ENCODE assay signal across 8 mouse cellular contexts in the genomic region with DNA sequence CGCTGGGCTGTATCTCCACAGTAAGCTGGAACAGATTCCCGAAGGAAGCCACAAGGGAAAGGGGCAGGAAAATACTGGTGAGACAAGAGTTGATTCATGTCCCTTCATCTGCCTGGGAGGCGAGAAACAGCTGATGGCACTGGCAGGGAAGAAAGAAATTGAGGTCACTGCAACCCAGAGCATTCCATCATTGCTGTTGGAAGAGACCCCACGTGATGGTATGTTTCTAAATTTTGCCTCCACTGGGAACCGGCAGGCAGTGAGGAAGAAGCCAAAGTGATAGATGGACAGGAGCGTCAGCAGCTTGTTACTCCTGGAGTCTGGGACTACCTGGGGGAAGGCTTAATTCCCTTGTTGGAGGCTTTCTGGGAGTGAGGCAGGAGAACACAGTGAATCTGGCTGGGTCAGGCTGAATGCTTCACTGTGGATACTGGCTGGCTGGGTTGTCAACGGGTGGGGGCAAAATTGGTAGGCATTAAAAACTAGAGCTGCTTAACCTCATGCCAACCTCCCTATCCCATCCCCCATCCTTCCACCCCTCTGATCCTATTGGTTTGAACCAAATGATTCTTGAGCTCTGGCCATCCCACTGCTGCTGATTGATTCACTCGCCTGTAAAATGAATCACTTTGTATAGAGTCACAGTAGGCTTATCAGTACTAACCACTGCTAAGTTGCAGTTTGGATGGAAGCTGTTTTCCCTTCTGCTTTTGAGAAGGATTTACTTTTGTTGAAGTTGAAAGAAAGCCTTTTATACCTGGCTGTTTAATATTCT.
DNase-seq lines count a peak whose midpoint lies in the region; ATAC-seq and TF ChIP-seq lines count a peak whose summit lies in the region.
"Had no signal": no experiment of that assay in that cellular context is flagged by ENCODE, and none has a peak within 500 bp of the region (broad histone marks: within the 10 kb centered on the region; RNA-seq: fewer than 3 reads in every experiment).

No protein-coding gene starts in this region.

- H3K4me2 ChIP-seq in hindbrain, embryonic 16.5 days (ENCODE audit: low read length), result peak overlapping the region; percentile 64
- peak overlapping the region; percentile 85 for H3K4me2 ChIP-seq in midbrain, embryonic 16.5 days (ENCODE audit: low read length)
- H3K4me2 ChIP-seq: stomach, embryonic 15.5 days had no signal

- DNase-seq in NIH3T3 (ENCODE audit: low read depth), result peak; percentile 18
- peak; percentile 89 to 94 for DNase-seq in cerebellum, adult 2 months

- TF ChIP-seq CTCF in cerebellum, adult 2 months (IDR thresholded peaks at IDR 0.05; ENCODE audit: borderline replicate concordance, insufficient read depth, low read depth, low read length), result no peak

- H3K9me3 ChIP-seq in hindbrain, embryonic 16.5 days (ENCODE audit: control insufficient read depth, low read length), result no peaks in the 10 kb centered on the region
- H3K9me3 ChIP-seq in midbrain, embryonic 16.5 days (replicated peaks; ENCODE audit: control insufficient read depth, low read length, poor library complexity, severe bottlenecking), result no peaks in the 10 kb centered on the region
- H3K9me3 ChIP-seq: stomach, embryonic 15.5 days had no signal

- H3K36me3 ChIP-seq in hindbrain, embryonic 16.5 days (ENCODE audit: control insufficient read depth, insufficient read depth, low read length), result no peaks in the 10 kb centered on the region
- H3K36me3 ChIP-seq in midbrain, embryonic 16.5 days (ENCODE audit: control insufficient read depth, insufficient read depth, low read length), result no peaks in the 10 kb centered on the region
- H3K36me3 ChIP-seq: stomach, embryonic 15.5 days had no signal

- H3K9ac ChIP-seq in hindbrain, embryonic 16.5 days (ENCODE audit: low read depth, low read length), result peak overlapping the region; percentile 50
- peak overlapping the region; percentile 78 for H3K9ac ChIP-seq in midbrain, embryonic 16.5 days (ENCODE audit: low read depth, low read length)
- H3K9ac ChIP-seq: stomach, embryonic 15.5 days had no signal

- no peaks in the 10 kb centered on the region for H3K27me3 ChIP-seq in cerebellum, adult 2 months (ENCODE audit: control insufficient read depth, insufficient read depth, low read length)
- no peaks in the 10 kb centered on the region for H3K27me3 ChIP-seq in hindbrain, embryonic 16.5 days (replicated peaks; ENCODE audit: control insufficient read depth, insufficient read depth, low read length)
- no peaks in the 10 kb centered on the region for H3K27me3 ChIP-seq in midbrain, embryonic 16.5 days (ENCODE audit: control insufficient read depth, insufficient read depth, low read depth, low read length)
- H3K27me3 ChIP-seq: stomach, embryonic 15.5 days had no signal

- peak overlapping the region; percentile 92 for H3K27ac ChIP-seq in cerebellum, adult 2 months (ENCODE audit: insufficient read depth, low read length)
- H3K27ac ChIP-seq in hindbrain, embryonic 16.5 days (ENCODE audit: low read depth, low read length), result peak overlapping the region; percentile 90
- H3K27ac ChIP-seq in midbrain, embryonic 16.5 days (ENCODE audit: low read length), result peak overlapping the region; percentile 94
- H3K27ac ChIP-seq: stomach, embryonic 15.5 days had no signal

- peak overlapping the region; percentile 98 for H3K4me3 ChIP-seq in cerebellum, adult 2 months (replicated peaks; ENCODE audit: insufficient read depth, low read depth, low read length)
- H3K4me3 ChIP-seq in hindbrain, embryonic 16.5 days (ENCODE audit: low read length), result peak overlapping the region; percentile 47
- peak overlapping the region; percentile 51 for H3K4me3 ChIP-seq in midbrain, embryonic 16.5 days (ENCODE audit: low read depth, low read length)
- H3K4me3 ChIP-seq: stomach, embryonic 15.5 days had no signal

- H3K4me1 ChIP-seq in cerebellum, adult 2 months (ENCODE audit: control insufficient read depth, insufficient read depth, low read length), result peaks cover 2% of the 10 kb centered on the region; the same call in 1 of the 2 replicates
- H3K4me1 ChIP-seq in hindbrain, embryonic 16.5 days (ENCODE audit: control insufficient read depth, insufficient read depth, low read depth, low read length), result peaks cover 27% of the 10 kb centered on the region
- H3K4me1 ChIP-seq in midbrain, embryonic 16.5 days (ENCODE audit: control insufficient read depth, insufficient read depth, low read length), result peaks cover 54% of the 10 kb centered on the region
- H3K4me1 ChIP-seq: stomach, embryonic 15.5 days had no signal

- ATAC-seq in frontal cortex, adult (ENCODE audit: low TSS enrichment), result peak; percentile 53
- peak; percentile 86 for ATAC-seq in hindbrain, embryonic 16.5 days
- ATAC-seq in midbrain, embryonic 16.5 days, result peak; percentile 77
- ATAC-seq in erythroblast, adult 5-6 weeks (replicated peaks; ENCODE audit: low FRiP score, poor library complexity, severe bottlenecking), result no peak
- ATAC-seq in granulocyte monocyte progenitor cell, adult 5-6 weeks (replicated peaks; ENCODE audit: poor library complexity, severe bottlenecking), result no peak

- 2% methylated on average over 8 of the region's 8 CpGs for WGBS in cerebellum, adult 2 months
- WGBS in hindbrain, embryonic 16.5 days, result 8% methylated on average over 8 of the region's 8 CpGs
- WGBS in midbrain, embryonic 16.5 days, result 8% methylated on average over 8 of the region's 8 CpGs

- TF ChIP-seq POLR2A in cerebellum, adult 2 months (IDR thresholded peaks at IDR 0.05; ENCODE audit: borderline replicate concordance, insufficient read depth, low read length), result peak; percentile 72; the same call in 1 of the 2 replicates

Comparison
In these comparisons a context has a peak if more than half of its experiments do, and no peak if none do; other contexts are left out.
1. H3K4me3 ChIP-seq: peak in every context shown above with its lines; median percentile 98 in cerebellum, adult 2 months; 51 in midbrain, embryonic 16.5 days; 47 in hindbrain, embryonic 16.5 days.
2. ATAC-seq: peak in frontal cortex, adult (single experiment), hindbrain, embryonic 16.5 days (single experiment) and midbrain, embryonic 16.5 days (single experiment); none in erythroblast, adult 5-6 weeks (single experiment) and granulocyte monocyte progenitor cell, adult 5-6 weeks (single experiment).
3. Peak in every context shown above with its lines, with median percentiles within 50 percentile points of each other: H3K27ac ChIP-seq.